Mouse (Mus musculus) heart, embryonic 10.5 days (tissue): ENCODE results near the gene Znrf4. TPM values are rescaled to one million over a fixed set of nuclear protein-coding genes. Genes with fewer than 3 reads are reported as not detected.

Experiments used
- DNase-seq: peaks from one replicate; pipeline ENCODE4 v3.0.0-alpha.2; 2017; ENCODE audit warnings: low spot score
- H3K27ac ChIP-seq: fragments of 300-500 bp; sonication (generic); 2 replicates; pipeline ENCODE4 v1.5.1; 2016; ENCODE audit warnings: mild to moderate bottlenecking
- H3K27me3 ChIP-seq: fragments of 300-500 bp; sonication (generic); 2 replicates; pipeline ENCODE4 v1.6.1; 2016; ENCODE audit warnings: mild to moderate bottlenecking; ENCODE audit not compliant: poor library complexity, insufficient read depth, severe bottlenecking
- H3K36me3 ChIP-seq: fragments of 300-500 bp; sonication (generic); 2 replicates; pipeline ENCODE4 v1.6.1; 2016; ENCODE audit warnings: mild to moderate bottlenecking, moderate library complexity
- H3K4me1 ChIP-seq: fragments of 300-500 bp; sonication (generic); 2 replicates; pipeline ENCODE4 v1.6.1; 2016; ENCODE audit warnings: mild to moderate bottlenecking
- H3K4me3 ChIP-seq: fragments of 300-500 bp; sonication (generic); 2 replicates; pipeline ENCODE4 v1.5.1; 2016; ENCODE audit warnings: mild to moderate bottlenecking, moderate library complexity
- H3K9me3 ChIP-seq: fragments of 300-500 bp; sonication (generic); 2 replicates; pipeline ENCODE4 v1.6.1; 2016; ENCODE audit warnings: mild to moderate bottlenecking, moderate library complexity
- WGBS: fragments of 180-500 bp; shearing (Covaris S2); methylation state at CpG from one replicate; pipeline ENCODE4 v1.1.7; 2016; 5-methylcytosine and 5-hydroxymethylcytosine counted together
- polyA plus RNA-seq: library from polyadenylated mRNA; unstranded; fragments of >200 nt; fragmentation: Nextera tagmentation; extraction: Ambion mirVana; gene quantifications from 2 replicates; pipeline ENCODE4 v1.2.1, GENCODE M21; 2016

Znrf4 gene
- polyA plus RNA-seq, 1 experiment from 2014 or later: not detected

- H3K4me1 ChIP-seq: peaks cover 69% of the 10 kb centered on the region
- no peaks in the 10 kb centered on the region for H3K9me3 ChIP-seq
- no peak for DNase-seq
- H3K4me3 ChIP-seq: no peak overlapping the region
- peaks cover 17% of the 10 kb centered on the region for H3K27me3 ChIP-seq
- peak overlapping the region; percentile 56 for H3K27ac ChIP-seq
- WGBS: 73% methylated on average over 7 of the region's 7 CpGs
- H3K36me3 ChIP-seq: 0 out of 2 replicates have a peak, but pooled peaks cover 6% of the 10 kb centered on the region
Measured at GRCm38 (mm10) chr17:56467456-56467884, 44.8 kb downstream of the Znrf4 start.

DNA sequence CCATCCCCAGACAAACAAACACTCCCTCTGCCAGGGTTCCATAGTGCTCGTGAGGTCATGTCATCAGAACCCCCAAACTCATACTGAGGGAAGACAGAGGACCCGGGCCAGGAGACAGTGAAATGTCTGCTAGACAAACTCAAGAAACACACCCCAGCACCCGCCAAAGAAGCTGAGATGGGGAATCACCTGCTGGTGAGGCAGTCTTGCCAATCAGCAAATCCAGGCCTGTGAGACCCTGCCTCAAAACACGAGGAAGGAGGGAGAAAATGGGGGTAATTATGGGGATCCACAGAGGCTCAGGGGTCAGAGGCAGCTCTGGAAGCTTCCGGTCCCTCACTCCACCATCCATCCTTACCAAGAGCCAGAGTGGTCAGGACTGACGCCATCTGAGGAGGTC lies 45.5 kb downstream of the Znrf4 start:
- no peak overlapping the region for H3K27ac ChIP-seq
- peaks cover 10% of the 10 kb centered on the region for H3K27me3 ChIP-seq
- 80% methylated on average over 6 of the region's 6 CpGs for WGBS
- no peak for DNase-seq
- H3K36me3 ChIP-seq: 0 out of 2 replicates have a peak, but pooled peaks cover 6% of the 10 kb centered on the region
- H3K4me1 ChIP-seq: peaks cover 69% of the 10 kb centered on the region
- no peaks in the 10 kb centered on the region for H3K9me3 ChIP-seq
- H3K4me3 ChIP-seq: no peak overlapping the region

DNA sequence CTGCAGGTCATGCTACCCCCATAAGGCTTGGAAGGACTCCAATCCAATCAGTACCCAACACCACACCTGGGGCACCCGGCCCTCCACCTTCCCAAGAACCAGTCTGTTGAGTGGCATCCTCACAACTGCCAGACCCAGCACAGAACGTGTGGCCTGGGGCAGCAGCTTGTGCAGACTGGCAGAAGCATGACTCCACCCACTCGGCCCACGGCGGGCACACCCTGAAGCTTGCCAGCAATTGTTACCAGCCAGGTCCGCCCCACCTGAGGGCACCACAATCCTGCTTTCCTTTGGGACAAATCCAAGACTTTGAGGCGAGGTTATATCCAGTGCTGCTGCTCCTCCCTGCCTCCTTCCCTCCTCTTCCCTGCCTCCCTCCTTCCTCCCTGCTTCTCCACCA lies 47.4 kb downstream of the Znrf4 start:
- H3K27me3 ChIP-seq: no peaks in the 10 kb centered on the region
- 78% methylated on average over 7 of the region's 7 CpGs for WGBS
- no peak overlapping the region for H3K4me3 ChIP-seq
- no peaks in the 10 kb centered on the region for H3K9me3 ChIP-seq
- H3K4me1 ChIP-seq: peaks cover 71% of the 10 kb centered on the region
- 0 out of 2 replicates have a peak, but pooled peaks cover 9% of the 10 kb centered on the region for H3K36me3 ChIP-seq
- no peak for DNase-seq
- H3K27ac ChIP-seq: no peak overlapping the region

- H3K4me3 ChIP-seq: no peak overlapping the region
- no peaks in the 10 kb centered on the region for H3K27me3 ChIP-seq
- no peaks in the 10 kb centered on the region for H3K9me3 ChIP-seq
- H3K36me3 ChIP-seq: 0 out of 2 replicates have a peak, but pooled peaks cover 13% of the 10 kb centered on the region
- H3K4me1 ChIP-seq: peaks cover 71% of the 10 kb centered on the region
- 93% methylated on average over 2 of the region's 2 CpGs for WGBS
- no peak overlapping the region for H3K27ac ChIP-seq
- DNase-seq: no peak
Measured at GRCm38 (mm10) chr17:56464345-56464744, 47.9 kb downstream of the Znrf4 start.

DNA sequence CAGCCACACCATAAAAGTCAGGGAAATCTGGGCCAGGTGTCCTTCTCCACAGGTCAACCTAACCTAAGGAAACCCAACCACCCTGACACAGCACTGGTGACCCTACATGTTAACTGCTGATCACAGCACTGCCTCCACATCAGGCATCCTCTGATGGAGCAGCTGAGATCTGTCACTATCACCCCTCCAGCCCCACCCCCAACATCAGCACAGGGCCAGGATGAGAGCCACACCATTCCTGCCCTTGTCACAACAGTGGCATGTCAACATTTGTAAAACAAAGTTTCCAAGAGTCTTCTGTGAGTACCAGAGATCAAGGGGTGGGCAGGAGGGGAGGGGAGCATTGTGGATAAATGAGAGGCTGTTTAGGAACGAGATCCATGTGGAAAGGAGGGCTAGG lies 48.7 kb downstream of the Znrf4 start:
- 0 out of 2 replicates have a peak, but pooled peaks cover 11% of the 10 kb centered on the region for H3K36me3 ChIP-seq
- WGBS: 52% methylated on average over 1 of the region's 1 CpGs
- no peaks in the 10 kb centered on the region for H3K27me3 ChIP-seq
- H3K27ac ChIP-seq: peak overlapping the region; percentile 84
- DNase-seq: no peak
- H3K4me3 ChIP-seq: peak overlapping the region; percentile 80
- no peaks in the 10 kb centered on the region for H3K9me3 ChIP-seq
- peaks cover 71% of the 10 kb centered on the region for H3K4me1 ChIP-seq

DNA sequence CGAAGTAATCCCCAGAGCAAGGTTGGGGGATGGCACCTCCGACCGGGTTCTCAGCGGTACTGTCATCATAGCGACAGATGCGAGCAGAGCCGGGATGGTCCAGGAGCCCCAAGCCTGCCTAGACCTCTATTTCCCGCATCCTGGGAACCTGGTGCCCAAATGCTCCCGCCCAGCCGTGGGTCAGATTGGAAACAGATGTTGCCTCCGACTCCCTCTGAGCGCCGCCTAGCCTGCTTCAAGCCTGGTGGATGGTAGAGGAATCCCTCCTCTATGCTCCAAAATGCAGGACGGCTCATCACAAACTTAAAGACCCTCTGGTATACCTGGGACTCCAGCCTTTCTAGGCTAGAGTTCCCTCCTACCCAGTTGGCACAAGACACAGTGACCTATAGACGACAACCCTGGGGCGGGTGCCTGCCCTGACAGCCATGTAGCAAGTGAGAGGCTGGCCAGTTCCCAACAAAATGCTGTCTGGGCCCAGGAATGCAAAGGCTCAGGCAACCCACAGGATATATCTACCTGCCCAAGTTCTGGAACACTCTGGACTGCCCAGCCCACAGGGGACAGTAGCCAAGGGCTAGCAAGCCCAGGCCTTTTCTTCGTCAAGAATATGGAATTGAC lies 49.3 kb downstream of the Znrf4 start:
- Histone ChIP-seq H3K27me3 (no peaks in the 10 kb centered on the region), H3K36me3 (peaks cover 10% of the 10 kb centered on the region), H3K4me3 (peak overlapping the region; percentile 80), H3K9me3 (no peaks in the 10 kb centered on the region), H3K27ac (peak overlapping the region; percentile 84), H3K4me1 (peaks cover 69% of the 10 kb centered on the region)
- no peak for DNase-seq
- WGBS: 4% methylated on average over 17 of the region's 17 CpGs

DNA sequence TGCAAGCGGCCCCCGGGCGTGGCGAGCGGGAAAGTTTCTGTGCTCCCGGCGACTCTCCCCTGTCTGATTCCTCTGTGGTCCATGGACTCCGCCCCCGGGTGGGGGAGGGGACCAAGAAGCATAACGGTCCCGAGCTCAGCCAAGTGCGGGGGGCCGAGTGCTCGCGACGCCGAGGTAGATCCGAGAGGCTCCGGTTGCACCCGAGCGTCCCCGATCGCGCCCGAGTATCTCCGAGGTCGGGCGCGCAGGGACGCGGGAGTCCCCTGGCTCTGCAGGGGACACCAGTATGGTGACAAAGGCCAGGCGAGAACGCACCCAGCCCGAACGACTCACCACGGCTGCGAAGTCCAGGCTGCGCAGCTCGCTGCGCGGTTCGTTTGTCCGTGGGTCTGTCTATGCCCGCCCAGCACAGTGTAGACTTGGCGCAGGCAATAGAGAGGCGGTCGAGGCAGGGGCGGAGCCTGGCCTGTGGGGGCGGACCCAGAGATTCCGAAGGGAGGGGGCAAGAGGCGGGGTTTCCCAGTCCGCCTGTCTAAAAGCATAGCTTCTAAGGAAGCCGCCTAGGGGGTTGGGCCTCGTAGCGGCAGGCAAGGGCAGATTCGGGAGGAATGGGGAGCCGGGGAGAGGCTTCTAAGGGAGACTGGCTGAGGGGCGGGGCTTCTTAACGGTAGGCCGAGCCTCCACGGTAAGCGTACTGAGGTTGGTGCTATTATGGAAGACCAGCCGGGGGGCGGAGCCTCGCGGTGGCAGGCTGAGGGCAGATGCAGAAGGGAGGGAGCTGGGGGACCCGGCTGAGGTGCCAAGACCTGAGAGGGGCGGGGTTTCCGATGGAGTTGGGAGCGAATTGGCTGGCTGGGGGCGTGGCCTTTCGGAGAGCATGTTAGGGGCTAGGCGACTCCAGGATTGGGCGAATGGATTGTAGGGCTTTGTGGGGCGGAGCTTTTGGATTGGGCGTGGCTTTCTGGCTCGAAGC lies 50.2 kb downstream of the Znrf4 start:
- Histone ChIP-seq H3K4me1 (peaks cover 62% of the 10 kb centered on the region), H3K9me3 (no peaks in the 10 kb centered on the region), H3K27ac (peak overlapping the region; percentile 93), H3K27me3 (no peaks in the 10 kb centered on the region), H3K4me3 (peak overlapping the region; percentile 80), H3K36me3 (peaks cover 17% of the 10 kb centered on the region)
- WGBS: under 1% methylated on average over 77 of the region's 77 CpGs
- peak; percentile 100 for DNase-seq

Other genes starting within 250 kb of the Znrf4 start
- 6.8 and 9.5 TPM in 2 replicates for gene Ticam1, start 235.6 kb downstream of the Znrf4 start, polyA plus RNA-seq
- gene Plin3, start 219.6 kb downstream of the Znrf4 start, polyA plus RNA-seq: 81.7 and 93.2 TPM in 2 replicates
- gene Arrdc5, start 212.1 kb downstream of the Znrf4 start, polyA plus RNA-seq: not detected in 2 replicates
- 136 and 163 TPM in 2 replicates for gene Uhrf1, start 209.1 kb downstream of the Znrf4 start, polyA plus RNA-seq
- 34.6 and 35.6 TPM in 2 replicates for gene Kdm4b, start 186.4 kb downstream of the Znrf4 start, polyA plus RNA-seq
- 50.4 and 73.5 TPM in 2 replicates for gene Ptprs, start 35.9 kb downstream of the Znrf4 start, polyA plus RNA-seq
- gene Gm20219, start 42.0 kb upstream of the Znrf4 start, polyA plus RNA-seq: 0.33 and 0.50 TPM in 2 replicates
- gene Safb2, start 72.2 kb upstream of the Znrf4 start, polyA plus RNA-seq: 61.3 and 81.0 TPM in 2 replicates
- gene Safb, start 72.4 kb upstream of the Znrf4 start, polyA plus RNA-seq: 106 and 128 TPM in 2 replicates
- 261 and 317 TPM in 2 replicates for gene 2410015M20Rik, start 97.3 kb upstream of the Znrf4 start, polyA plus RNA-seq
- 1,286 and 1,339 TPM in 2 replicates for gene Rpl36, start 101.0 kb upstream of the Znrf4 start, polyA plus RNA-seq
- 58.9 and 65.1 TPM in 2 replicates for gene Lonp1, start 114.5 kb upstream of the Znrf4 start, polyA plus RNA-seq
- 0.30 and 0.38 TPM in 2 replicates for gene Catsperd, start 115.7 kb upstream of the Znrf4 start, polyA plus RNA-seq
- 85.1 and 105 TPM in 2 replicates for gene Ranbp3, start 160.9 kb upstream of the Znrf4 start, polyA plus RNA-seq
- gene Ndufa11, start 205.3 kb upstream of the Znrf4 start, polyA plus RNA-seq: 518 and 632 TPM in 2 replicates
- 10.2 and 12.7 TPM in 2 replicates for gene Vmac, start 205.6 kb upstream of the Znrf4 start, polyA plus RNA-seq
- gene Nrtn, start 245.1 kb upstream of the Znrf4 start, polyA plus RNA-seq: 3.3 and 7.4 TPM in 2 replicates